Mouse (Mus musculus) frontal cortex, postnatal 36 days (tissue): ENCODE data around the gene Dzip1.

Experiments used
- DNase-seq, 2 experiments: peaks; one replicate each; pipeline ENCODE4 v3.0.0; 2022; ENCODE audit warnings: low spot score in 2 of 2

Dzip1 gene

GRCm38 (mm10) chr14:118924673-118925615, at the start of gene Dzip1:
Gene Dzip1 (minus strand): TSS chr14:118925460.
- peak; percentile 77 to 83 for DNase-seq

- no peak for DNase-seq
Measured at GRCm38 (mm10) chr14:118972268-118972667, 47.0 kb upstream of the Dzip1 start.

GRCm38 (mm10) chr14:118967646-118968045, 42.4 kb upstream of the Dzip1 start:
- no peak for DNase-seq

DNA sequence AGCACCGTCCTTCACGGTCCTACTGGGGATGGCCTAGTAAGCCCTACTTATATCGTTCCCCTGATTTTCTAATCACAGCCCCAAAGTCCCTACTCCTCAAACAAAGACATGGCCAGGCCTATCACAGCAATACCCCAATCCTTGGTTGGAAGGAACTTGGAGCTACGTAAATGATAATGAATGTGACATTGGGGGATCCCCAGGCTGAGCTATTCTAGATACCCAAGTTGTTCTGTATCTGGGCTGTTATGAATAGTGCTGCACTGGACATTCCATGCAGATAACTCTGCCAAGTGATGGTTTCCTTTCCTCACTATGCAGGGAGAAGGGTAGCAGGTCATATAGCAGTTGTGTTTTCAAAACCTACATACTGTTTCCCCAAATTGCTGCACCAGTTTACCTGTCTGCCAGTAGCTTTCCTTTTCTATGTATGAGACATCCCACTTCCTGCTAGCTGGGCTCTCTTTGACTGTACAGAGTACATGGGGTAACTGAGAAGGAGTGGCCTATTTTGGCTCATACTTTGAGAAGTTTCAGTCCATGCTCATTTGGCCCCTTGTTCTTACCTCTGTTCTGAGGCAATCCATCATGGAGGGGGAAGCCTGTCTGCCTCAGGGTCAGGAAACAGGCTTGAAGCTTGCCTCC, 40.2 kb upstream of the Dzip1 start:
- DNase-seq, result no peak

- DNase-seq, result no peak
Measured at GRCm38 (mm10) chr14:118958010-118958409, 32.8 kb upstream of the Dzip1 start.

GRCm38 (mm10) chr14:118951912-118952583, 26.8 kb upstream of the Dzip1 start:
- DNase-seq, result no peak

GRCm38 (mm10) chr14:118948841-118949240, 23.6 kb upstream of the Dzip1 start:
- no peak for DNase-seq

DNA sequence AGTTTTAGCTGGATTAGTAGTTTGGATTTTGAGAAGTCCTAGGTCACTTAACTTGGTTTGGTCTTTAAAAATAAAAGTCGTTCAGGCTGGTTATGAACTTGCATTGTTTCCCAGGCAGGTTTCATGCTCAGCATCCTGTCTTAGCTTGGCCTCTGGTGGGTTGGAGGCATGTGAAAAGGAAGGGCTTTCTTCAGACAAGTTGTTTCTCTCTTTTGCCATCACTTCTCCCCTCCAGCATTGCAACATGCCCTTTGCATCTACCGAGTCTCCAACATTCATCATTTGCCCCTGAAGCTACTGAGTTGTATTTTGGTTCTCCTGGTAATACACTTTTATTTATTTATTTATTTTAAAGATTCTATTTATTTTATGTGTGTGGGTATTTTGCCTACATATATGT, 19.4 kb upstream of the Dzip1 start:
- DNase-seq, result no peak

DNA sequence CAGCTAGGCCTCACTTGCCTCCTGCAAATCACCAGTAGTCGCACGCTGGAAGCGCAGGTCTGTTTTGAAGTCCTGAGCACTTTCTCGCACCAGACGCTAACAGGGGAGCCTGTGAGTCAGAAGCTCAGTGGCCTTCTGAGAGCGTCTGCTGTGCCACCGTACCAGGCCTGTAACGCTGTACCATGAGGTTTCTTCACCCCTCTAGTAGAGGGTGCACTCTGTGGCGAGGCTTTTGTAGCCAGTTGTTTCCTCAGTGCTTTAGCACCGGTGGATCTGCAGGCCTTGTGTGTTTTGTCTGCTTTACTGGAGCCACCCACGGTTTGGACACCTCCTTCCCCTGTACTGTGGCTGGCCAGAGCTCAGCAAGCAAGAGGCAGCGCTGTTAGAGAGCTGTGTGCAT, 16.8 kb upstream of the Dzip1 start:
- DNase-seq, result no peak

DNA sequence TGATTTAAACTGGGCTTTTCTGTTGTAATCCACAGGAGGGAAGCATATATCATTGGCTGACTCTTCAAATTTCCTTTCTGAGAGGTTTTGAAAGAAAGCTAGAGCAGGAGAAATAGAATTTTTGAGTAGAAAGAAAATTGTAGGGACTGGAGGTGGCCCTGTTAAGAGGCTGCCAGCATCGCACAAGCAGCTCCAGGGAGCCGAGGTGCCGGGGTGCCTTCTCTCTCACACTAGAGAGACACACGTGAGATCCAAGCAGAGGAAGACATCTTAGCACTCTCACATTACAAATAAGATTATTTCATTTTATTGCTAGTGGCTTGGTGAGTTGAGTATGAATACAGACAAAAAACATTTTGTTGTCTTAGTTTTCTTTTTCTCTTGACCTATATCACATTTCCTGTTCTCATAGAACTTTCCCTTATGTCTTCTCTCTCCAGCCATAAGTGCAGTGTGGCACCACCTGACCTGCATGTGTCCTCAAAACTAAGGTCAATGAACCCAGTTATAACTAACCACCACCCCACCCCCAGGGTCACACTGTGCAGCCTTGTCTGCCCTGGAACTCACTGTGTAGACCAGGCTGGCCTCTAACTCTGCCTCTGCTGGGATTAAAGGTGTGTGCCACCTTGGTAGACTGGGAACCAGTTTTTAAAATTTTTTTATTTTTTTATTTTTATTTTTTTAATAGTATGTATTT, 15.7 kb upstream of the Dzip1 start:
- no peak for DNase-seq

DNA sequence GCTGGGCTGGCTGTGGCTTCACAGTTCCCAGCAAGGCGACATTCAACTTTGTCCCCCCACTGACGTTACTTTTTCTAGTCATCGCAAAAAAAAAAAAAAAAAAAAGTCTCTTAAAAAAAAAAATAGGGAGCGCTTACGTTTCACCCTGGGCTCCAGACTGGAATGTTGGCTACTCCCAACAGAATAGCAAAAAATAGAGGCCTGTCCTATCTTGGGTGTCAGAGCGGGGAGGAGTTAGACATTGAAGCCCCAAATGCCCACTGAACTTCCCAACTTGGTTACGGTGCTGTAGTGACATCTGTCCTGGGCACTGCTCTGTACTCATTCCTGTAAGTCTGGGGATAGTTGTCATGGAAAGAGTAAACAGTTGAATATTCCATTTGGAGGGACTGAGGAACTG, 13.3 kb upstream of the Dzip1 start:
- no peak for DNase-seq

- peak; percentile 100 for DNase-seq
Measured at GRCm38 (mm10) chr14:118937533-118938492, 12.6 kb upstream of the Dzip1 start, which contains the start of gene Dnajc3. Gene Dnajc3 (plus strand): TSS chr14:118937976.

DNA sequence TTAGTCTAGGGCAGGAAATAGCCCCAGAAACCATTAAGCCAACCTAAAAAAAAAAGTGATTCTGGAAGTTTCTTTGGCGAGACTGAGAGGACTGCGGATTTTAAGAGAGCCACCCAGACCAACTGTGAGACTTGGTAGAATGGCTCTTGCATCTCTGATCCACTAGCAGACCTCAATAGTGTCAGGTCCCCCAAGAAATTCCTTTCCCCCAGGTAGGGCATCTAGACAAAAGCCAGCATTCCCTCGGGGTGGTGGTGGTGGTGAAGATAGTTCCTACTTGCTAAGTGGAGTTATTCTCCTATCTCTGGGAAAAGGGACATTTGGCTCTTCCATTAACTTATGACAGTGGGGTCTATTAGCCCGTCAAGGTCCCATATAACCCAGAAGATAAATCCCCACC, 11.7 kb upstream of the Dzip1 start:
- DNase-seq, result no peak

DNA sequence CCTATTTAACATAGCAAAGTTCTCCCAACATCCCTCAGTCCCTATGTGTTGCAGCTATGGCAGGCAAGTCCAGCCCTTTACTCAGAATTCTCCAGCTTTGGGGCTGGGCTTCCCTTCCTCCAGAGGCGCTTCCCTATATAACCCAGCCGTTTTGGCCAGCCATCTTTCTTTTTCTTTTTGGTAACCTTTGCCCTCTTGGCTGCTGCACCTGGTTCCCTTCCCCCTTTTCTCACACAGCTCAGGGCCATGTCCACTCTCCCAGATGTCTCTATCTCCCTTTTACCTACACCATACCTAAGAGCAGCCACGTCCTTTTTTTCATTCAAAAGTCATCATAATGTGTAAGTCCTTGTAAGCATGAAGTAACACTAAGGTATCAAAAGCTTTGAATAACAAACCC, 11.0 kb upstream of the Dzip1 start:
- DNase-seq, result no peak

DNA sequence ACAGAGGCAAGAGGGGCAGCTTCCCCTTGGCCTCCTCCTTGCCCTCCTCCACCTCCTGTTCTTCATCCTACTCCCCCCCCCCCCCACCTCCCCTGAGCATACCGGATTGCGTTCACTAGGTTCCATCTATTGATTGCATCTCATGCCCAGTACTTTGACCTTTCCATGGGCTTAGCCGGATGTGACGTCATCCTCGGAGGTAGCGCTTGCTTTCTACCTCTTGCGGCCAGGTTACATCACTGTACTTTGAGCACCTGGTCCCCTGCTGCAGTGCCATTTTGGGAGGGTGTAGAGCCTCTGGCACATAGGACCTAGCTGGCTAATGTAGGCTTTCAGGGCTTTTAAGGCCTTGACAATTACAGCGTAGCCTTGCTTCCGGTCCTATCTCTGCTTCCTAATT, 9.4 kb upstream of the Dzip1 start:
- DNase-seq, result no peak

DNA sequence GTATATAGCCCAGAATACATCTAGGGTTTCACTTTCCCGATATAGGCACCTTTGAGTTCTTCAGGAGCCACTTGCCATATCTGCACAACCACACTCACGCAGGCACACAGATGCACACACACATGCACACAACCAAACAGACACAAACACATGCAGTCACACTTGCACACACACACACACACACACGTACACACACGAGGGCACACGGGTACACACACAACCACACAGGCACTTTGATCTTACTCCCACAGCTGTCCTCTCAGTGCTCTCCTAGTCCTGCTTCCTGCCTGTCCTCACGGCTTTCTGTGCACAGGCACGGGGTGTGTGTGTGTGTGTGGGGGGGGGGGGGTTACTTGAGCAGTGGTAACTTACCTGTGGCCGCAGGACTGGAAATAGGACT, 7.7 kb upstream of the Dzip1 start:
- DNase-seq, result no peak

GRCm38 (mm10) chr14:118931181-118931580, 5.9 kb upstream of the Dzip1 start:
- DNase-seq, result no peak

DNA sequence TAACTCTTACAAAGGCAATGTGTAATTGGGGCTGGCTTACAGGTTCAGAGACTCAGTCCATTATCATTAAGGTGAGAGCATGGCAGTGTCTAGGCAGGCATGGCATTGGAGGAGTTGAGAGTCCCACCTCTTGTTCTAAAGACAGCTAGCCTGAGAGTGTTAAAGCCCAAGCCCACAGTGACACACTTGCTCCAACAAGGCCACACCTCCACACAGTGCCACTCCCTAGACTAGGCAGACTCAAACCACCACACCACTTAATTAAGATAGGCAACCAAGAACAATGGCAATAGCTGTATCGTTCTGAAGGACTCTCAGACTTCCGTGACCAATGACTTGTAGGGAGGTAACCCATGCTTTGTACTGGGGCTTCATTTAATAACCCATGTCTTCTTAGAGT, 5.5 kb upstream of the Dzip1 start:
- DNase-seq, result no peak

DNA sequence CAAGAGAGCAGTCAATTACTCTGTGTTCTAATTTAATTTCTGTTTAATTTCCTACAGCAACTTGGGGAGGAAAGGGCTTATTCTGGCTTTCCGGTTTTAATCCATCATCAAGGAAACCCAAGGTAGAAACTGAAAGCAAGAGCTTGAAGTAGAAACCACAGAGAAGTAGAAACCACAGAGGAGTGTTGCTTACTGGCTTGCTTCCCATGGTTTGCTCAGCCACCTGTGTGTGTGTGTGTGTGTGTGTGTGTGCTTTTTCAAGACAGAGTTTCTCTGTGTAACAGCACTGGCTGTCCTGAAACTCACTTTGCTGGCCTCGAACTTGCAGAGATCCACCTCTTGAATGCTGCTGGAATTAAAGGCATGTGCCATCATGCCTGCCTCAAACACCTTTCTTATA, 4.5 kb upstream of the Dzip1 start:
- no peak for DNase-seq

- DNase-seq, result no peak
Measured at GRCm38 (mm10) chr14:118928565-118928964, 3.3 kb upstream of the Dzip1 start.
